ENCODE assay signal across 24 mouse cellular contexts in genomic region chr6:65433159-65433558, GRCm38 (mm10). TPM values are rescaled to one million over a fixed set of nuclear protein-coding genes. Genes with fewer than 3 reads are reported as not detected.
"Had no signal": no experiment of that assay in that cellular context is flagged by ENCODE, and none has a peak within 500 bp of the region (broad histone marks: within the 10 kb centered on the region; RNA-seq: fewer than 3 reads in every experiment).

No protein-coding gene starts in this region.

- H3K9ac ChIP-seq: liver, postnatal 0 days; midbrain, embryonic 12.5 days; neural tube, embryonic 13.5 days; neural tube, embryonic 15.5 days had no signal

- H3K4me3 ChIP-seq: midbrain, embryonic 10.5 days; midbrain, embryonic 12.5 days; myocyte; neural tube, embryonic 13.5 days; neural tube, embryonic 15.5 days had no signal

- ATAC-seq: liver, postnatal 0 days; midbrain, embryonic 16.5 days had no signal

- H3K9me3 ChIP-seq: midbrain, embryonic 10.5 days; midbrain, embryonic 12.5 days; neural tube, embryonic 13.5 days; neural tube, embryonic 15.5 days had no signal

- H3K4me1 ChIP-seq: midbrain, embryonic 10.5 days; midbrain, embryonic 12.5 days; neural tube, embryonic 13.5 days; neural tube, embryonic 15.5 days had no signal

- H3K36me3 ChIP-seq: midbrain, embryonic 10.5 days; midbrain, embryonic 12.5 days; neural tube, embryonic 13.5 days; neural tube, embryonic 15.5 days had no signal

- H3K27me3 ChIP-seq: midbrain, embryonic 12.5 days; neural tube, embryonic 13.5 days; neural tube, embryonic 15.5 days had no signal

- DNase-seq: liver, postnatal 0 days; lung, adult 2 months; lung, postnatal 14 days; lung, postnatal 36 days; midbrain, embryonic 14.5 days; retina, postnatal 1 day; right cerebral cortex, adult 18-20 months; right cerebral cortex, postnatal 25 days; right cerebral cortex, postnatal 4 days; spleen, adult 18-20 months; thymus, adult 18-20 months; thymus, postnatal 14 days; thymus, postnatal 36 days had no signal

- H3K27ac ChIP-seq: macrophage; midbrain, embryonic 10.5 days; midbrain, embryonic 12.5 days; neural tube, embryonic 13.5 days; neural tube, embryonic 15.5 days had no signal

RNA-seq across cellular contexts. Expression of gene C130060K24Rik, which starts 52.3 kb away (rescaled TPM):
- total RNA-seq: megakaryocyte, adult 5-6 weeks; megakaryocyte-erythroid progenitor cell, adult 5-6 weeks had no signal
- polyA plus RNA-seq: liver, postnatal 0 days; lung, adult 2 months; macrophage; myocyte; small intestine, adult 2 months; thymus, postnatal 0 days had no signal
